Mouse (Mus musculus): ENCODE results near the gene Nfe2.

DNA sequence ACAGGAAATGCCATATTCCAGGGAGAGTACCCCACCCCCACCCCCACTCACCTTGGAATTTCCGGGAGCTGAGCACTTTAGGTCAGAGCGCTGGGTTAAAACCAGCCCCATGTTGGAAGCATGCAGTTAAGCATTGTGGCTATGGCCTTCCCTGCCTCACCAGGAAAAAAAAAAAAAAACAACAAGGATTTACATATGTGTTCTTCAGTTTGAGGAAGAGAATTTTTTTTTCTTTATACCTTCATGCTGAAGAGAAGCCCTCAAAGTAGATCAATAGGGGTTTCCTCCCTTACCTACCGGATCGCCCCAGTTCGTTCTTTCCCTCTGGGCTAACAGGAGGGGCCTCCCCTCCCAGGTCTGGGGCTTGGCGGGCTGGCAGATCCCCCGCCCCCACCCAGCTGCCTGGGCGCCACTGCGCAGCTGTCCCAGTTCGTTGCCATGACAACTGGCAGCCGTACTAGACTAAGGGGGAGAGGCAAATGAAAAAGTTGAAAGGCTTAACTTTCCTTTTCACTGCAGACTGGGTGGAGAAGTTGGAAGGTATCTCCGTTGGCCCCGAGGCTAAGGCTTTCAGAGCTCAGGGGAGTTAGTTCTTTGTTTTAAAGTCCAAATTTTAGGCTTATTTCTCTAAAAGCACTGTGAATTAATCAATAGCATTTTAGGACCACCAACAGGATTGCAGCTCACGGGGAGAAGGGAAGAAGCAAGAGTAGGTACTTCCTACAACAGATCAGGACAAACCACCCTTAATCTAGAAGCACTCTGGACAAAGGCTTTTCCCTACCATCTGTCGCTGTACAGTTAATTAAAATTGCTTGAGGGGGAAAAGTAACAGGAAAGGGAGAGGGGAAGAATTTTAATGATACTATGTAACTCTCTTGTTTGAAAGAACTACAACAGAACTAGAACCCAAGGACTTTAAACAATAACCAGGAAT, 43.0 kb downstream of the Nfe2 start:
- no peak for TF ChIP-seq CTCF (conservative IDR thresholded peaks at IDR 0.05; ENCODE audit: insufficient read depth, insufficient read length, low read depth, low read length)
- no peak for TF ChIP-seq POLR2A (IDR thresholded peaks at IDR 0.05; ENCODE audit: low read depth, low read length)
